Mouse (Mus musculus): ENCODE measurements at regions not wholly inside any gene's neighbourhood (a gene's known extent, or its start where the extent isn't known, plus 50 kb on each side); places are given as distances from the start of the nearest gene placed in this dataset.

DNA sequence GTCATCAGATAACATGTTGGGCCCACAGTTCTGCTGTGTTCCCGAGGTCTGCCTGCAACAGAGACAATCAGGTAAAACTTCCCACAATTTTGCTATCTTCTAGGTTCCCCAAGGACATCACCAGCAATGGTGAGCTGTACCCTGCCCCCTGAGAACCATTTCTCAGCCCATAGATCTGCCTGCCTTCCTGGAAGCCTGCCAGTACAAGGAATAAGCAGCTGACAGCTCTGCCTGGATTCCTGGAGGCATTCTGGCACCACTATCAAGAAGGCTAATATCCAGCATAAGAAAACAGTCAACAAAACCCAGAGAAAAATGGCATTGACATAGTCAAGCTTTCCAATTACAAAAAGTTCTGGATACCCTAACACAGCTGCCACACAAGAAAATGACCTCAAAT lies 774.2 kb upstream of the Ppp6c start:
- DNase-seq = peak in 1 of 2 experiments; percentile 3

Measured in cerebellum, adult 18-20 months (tissue).